Mouse (Mus musculus) retina, embryonic 14.5 days (tissue): Measurements from ENCODE around the gene Tap1.
"Not testable (repeated sequence)": the region's sequence is repeated elsewhere in the genome, so short reads cannot be mapped to it uniquely, and the experiment has no call there.

Experiments used
- DNase-seq: peaks from one replicate; pipeline ENCODE4 v3.0.0-alpha.2; 2015; ENCODE audit warnings: low spot score

Tap1 gene

GRCm38 (mm10) chr17:34187261-34187916, at the start of gene Tap1, which contains the start of gene Psmb9:
Gene Tap1, plus strand, starts transcription at chr17:34187553.
Gene Psmb9, minus strand, starts transcription at chr17:34187764.
- peak; percentile 95 for DNase-seq

GRCm38 (mm10) chr17:34137601-34138000, 49.8 kb upstream of the Tap1 start:
- no peak for DNase-seq

GRCm38 (mm10) chr17:34138655-34139054, 48.7 kb upstream of the Tap1 start:
- DNase-seq, result no peak

GRCm38 (mm10) chr17:34139416-34139815, 47.9 kb upstream of the Tap1 start:
- DNase-seq, result peak; percentile 61

GRCm38 (mm10) chr17:34140240-34140639, 47.1 kb upstream of the Tap1 start:
- DNase-seq, result no peak

- no peak for DNase-seq
Measured at GRCm38 (mm10) chr17:34141448-34141847, 45.9 kb upstream of the Tap1 start.

- no peak for DNase-seq
Measured at GRCm38 (mm10) chr17:34142456-34143010, 44.8 kb upstream of the Tap1 start.

- DNase-seq, result peak; percentile 23
Measured at GRCm38 (mm10) chr17:34143033-34143432, 44.3 kb upstream of the Tap1 start, which contains the start of gene H2-DMb2. Gene H2-DMb2, plus strand, starts transcription at chr17:34143307.

- DNase-seq, result no peak
Measured at GRCm38 (mm10) chr17:34143461-34143860, 43.9 kb upstream of the Tap1 start.

- not testable (repeated sequence) for DNase-seq
Measured at GRCm38 (mm10) chr17:34144221-34144620, 43.1 kb upstream of the Tap1 start.

GRCm38 (mm10) chr17:34144960-34145371, 42.4 kb upstream of the Tap1 start:
- DNase-seq, result no peak

GRCm38 (mm10) chr17:34152923-34153322, 34.4 kb upstream of the Tap1 start, which contains the start of gene H2-DMb1:
Gene H2-DMb1, plus strand, starts transcription at chr17:34153072.
- DNase-seq, result peak; percentile 55

GRCm38 (mm10) chr17:34155534-34155933, 31.8 kb upstream of the Tap1 start:
- no peak for DNase-seq

- no peak for DNase-seq
Measured at GRCm38 (mm10) chr17:34164202-34164895, 23.0 kb upstream of the Tap1 start.

GRCm38 (mm10) chr17:34165033-34165730, 22.2 kb upstream of the Tap1 start:
- no peak for DNase-seq

GRCm38 (mm10) chr17:34169279-34169678, 18.1 kb upstream of the Tap1 start:
- DNase-seq, result peak; percentile 73

- no peak for DNase-seq
Measured at GRCm38 (mm10) chr17:34170487-34170876, 16.9 kb upstream of the Tap1 start.

- DNase-seq, result peak; percentile 90
Measured at GRCm38 (mm10) chr17:34170877-34171498, 16.4 kb upstream of the Tap1 start.

- DNase-seq, result no peak
Measured at GRCm38 (mm10) chr17:34172528-34172927, 14.8 kb upstream of the Tap1 start.

- DNase-seq, result no peak
Measured at GRCm38 (mm10) chr17:34174075-34174474, 13.3 kb upstream of the Tap1 start.

GRCm38 (mm10) chr17:34177179-34177578, 10.2 kb upstream of the Tap1 start:
- no peak for DNase-seq

GRCm38 (mm10) chr17:34179019-34179418, 8.3 kb upstream of the Tap1 start:
- DNase-seq, result no peak
